Mouse (Mus musculus) lung, postnatal 14 days (tissue): ENCODE measurements around the gene Lrrk2.

Experiments
- DNase-seq: peaks from one replicate; pipeline ENCODE4 v3.0.0; 2021

Lrrk2 gene

GRCm38 (mm10) chr15:91672645-91673568 is at the start of gene Lrrk2:
Lrrk2 (plus strand) TSS chr15:91673175.
- DNase-seq, result peak; percentile 92

GRCm38 (mm10) chr15:91624475-91624874 is 48.5 kb upstream of the Lrrk2 start:
- DNase-seq, result no peak

- no peak for DNase-seq
Observed at GRCm38 (mm10) chr15:91629137-91629536, 43.8 kb upstream of the Lrrk2 start.

DNA sequence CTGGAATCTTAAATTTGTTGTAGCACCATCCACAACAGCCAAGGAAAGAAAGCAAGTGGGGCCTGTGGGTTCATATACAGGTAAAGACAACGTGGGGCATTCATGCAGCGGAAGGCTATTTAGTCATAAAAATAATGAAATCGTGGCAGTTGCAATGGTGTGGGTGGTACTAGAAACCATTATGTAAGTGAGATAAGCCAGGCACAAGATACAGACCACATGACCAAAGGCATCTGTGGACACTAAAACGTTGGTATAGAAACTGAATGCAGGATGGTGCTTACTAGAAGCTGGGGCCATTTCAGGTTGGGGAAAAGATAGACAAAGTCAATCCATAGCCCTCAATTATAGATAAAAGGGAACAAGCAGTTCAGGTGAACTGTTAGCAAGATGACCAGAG is 40.5 kb upstream of the Lrrk2 start:
- no peak for DNase-seq

GRCm38 (mm10) chr15:91633051-91633450 is 39.9 kb upstream of the Lrrk2 start:
- DNase-seq, result no peak

DNA sequence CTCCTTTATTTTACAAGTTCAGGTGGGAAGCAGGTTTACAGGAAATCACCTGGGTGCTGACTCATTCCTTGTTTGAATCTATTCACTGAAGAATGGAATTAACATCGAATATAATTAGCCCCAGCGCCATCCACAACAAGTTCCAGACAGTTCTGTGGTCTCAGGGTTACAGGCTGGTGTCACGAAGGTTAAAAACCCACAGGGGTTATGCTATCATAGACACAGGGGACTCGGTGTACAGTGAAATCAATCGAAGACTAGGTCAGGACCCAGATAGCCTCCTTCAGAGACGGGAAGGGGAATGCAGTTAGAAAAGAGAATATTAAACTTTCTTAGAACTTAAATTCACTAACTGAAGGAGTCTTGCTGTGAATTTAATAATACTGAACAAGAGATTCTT is 39.2 kb upstream of the Lrrk2 start:
- DNase-seq, result no peak

DNA sequence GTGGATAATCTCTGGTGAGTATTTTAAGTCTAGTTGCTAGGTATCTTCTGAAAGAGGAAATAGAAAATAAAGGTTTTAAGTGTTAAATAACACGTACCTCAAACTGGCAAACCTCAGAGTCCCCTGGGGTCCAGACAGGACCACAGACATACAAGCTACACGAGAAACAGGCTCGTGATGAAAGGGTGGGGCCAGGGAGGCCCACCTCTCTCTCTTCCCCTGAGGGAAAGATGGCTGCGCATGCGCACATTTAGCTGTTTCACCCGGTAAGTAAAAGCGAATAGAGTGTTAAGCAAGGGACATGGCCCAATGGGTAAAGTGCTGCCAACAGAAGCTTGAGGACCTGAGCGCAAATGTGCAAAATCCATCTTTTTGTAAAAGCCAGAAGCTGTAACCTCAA is 38.7 kb upstream of the Lrrk2 start:
- DNase-seq, result no peak

- no peak for DNase-seq
Observed at GRCm38 (mm10) chr15:91641631-91642030, 31.3 kb upstream of the Lrrk2 start.

DNA sequence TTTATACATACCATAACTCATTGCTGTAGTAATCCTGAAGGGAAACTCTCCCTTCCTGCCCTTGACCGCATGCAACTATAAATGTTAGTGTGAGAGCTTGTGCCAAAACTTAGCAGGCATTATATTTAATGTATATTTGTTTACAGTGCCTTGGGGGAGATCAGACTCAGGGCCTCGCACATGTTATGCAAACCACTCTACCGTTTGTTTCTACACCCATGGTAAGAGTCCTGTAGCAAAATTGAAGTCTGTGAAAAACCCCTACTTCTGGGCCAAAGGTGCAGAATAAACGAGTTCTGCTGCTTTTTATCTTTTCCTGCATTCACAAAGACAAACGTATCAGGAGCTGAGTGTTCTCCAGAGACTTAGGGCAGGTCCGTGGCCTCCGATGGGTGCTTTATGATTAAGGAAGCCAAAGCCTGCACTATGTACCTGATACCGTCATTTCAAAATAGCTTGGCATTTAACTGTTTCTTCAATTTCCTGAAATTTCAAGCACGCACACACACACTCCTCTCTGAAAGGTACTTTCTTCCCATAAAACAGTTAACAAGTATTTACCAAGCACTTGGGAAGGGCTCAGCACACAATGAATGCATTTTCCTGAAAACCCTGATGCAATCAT is 30.2 kb upstream of the Lrrk2 start:
- DNase-seq, result no peak

DNA sequence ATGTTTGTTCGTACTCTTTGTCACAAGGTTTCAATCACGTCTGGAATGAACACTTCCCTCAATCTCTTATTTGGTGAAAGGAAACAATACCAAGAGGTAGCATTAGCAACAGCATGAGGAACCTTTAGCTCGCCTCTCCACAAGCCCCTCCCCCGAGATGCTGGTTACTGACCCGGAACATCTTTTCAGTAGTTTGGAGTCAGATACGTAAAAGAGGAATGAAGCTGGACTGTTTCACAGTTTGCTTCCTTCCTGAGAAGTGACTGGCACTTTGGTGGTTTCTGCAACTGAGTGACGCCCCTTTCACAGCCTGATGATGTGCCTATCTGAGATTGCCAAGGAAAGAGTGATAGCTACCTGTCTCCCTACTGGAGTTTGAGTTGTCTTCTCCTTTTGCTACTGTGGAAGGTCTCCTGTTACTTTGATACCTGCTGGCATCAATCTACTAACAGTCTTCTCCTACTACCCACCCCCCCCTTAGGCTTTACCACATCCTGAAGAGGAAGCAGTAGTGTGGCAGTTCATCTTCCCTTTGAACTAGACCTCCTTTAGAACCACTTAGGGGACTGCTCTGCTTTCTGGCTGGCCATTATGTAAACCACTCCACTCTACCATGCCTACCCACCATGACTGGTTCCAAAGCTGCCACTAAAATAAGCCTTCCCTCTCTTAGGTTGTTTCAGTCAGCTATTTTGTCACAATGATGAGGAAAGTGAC is 29.2 kb upstream of the Lrrk2 start:
- DNase-seq, result no peak

DNA sequence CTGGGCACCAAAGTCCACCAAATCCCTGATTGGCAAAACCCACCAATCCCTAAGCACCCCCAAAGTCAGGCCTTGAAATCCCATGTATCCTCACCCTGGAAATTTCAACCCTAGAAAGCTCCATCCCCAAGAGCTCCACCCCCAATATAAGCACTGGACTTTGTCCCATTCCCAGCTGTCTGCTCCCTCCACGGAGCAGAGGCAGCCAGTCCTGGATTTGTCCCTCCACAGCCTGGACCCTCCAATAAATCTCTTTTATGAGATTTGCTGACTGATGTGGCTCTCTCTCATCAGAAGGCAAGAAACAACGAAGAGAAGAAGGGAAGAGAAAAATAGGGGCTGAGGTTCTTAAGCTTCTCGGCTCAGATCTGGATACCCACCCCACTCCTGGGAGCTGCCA is 22.7 kb upstream of the Lrrk2 start:
- DNase-seq, result no peak

- no peak for DNase-seq
Observed at GRCm38 (mm10) chr15:91651493-91651892, 21.5 kb upstream of the Lrrk2 start.

GRCm38 (mm10) chr15:91658227-91658626 is 14.7 kb upstream of the Lrrk2 start:
- DNase-seq, result no peak

DNA sequence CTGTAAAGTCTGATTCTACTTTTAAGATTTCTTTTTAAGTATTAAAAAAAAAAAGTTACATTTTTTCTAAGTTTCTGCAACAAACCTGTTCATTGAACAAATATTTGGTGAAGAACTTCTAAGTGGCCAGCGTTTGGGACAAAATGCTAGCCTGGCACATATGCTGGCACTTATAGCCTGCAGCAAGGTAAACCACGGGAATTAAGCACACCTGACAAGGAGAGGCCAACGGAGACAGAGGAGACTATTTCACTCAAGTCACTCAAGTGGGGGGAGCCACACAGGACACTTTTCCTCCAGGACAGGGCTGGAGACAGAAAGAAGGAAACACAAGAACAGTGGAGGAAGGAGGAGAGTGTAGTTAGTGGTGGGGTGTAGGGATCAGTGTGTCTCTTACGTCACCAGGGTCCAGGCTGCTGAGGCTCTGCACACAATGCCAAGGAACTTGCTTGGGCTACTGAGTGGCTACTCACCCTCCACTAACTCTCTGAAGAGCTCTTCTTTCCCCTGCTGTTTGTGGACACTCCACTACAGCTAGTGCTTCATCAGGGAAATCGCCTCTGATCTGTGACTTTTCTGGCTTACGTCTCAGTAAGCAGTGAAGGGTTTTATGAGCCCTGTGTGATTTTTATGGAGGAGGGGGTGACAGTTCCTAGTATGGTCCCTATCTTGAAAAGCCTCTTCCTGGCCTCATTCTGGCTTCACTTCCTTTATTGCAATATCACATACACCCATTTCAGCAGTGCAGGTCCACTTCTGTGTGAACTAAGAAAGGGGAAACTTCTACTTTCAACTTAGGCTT is 12.5 kb upstream of the Lrrk2 start:
- DNase-seq, result no peak

GRCm38 (mm10) chr15:91661079-91661369 is 12.0 kb upstream of the Lrrk2 start:
- no peak for DNase-seq

DNA sequence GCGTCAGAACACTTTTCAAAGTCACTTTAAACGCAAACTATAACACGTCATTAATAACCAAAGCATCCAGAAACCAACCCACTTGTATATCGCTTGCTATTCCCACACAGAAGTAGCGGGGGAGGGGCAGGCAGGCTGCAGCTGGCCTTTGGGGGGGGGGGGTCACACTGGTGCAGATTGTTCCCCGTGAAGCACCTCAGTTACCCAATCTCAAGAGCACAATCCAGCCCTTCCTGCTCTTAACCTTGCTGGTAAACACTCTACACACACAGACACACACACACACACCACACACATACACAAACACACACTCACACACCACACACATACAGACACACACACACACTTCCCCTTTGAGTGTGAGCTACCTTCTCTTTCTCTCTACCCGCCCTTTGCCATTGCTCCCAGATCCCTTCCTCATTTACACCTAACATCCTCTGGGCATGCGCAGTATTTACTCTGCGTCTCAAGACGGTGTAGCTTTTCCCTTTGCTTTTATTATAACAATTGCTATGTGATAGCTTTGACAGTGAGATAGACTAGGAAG is 8.3 kb upstream of the Lrrk2 start:
- peak; percentile 60 for DNase-seq

DNA sequence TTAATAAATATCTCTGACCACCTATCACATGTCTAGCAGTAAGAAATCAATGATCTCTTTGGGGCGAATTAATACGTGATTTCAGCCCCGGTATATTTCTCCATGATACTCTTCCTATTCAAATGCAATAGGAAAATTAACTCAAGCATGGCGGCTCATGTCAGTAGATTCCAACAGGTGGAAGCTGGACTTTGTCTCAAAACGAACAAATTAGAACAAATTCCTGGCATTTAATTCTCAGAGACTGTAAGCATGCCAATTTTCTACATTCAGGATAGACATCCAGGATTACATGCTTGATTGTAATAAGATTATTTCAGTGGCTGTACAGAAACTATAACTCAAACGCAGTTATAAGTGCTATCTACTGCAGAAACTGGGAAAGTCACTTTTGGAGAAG is 7.4 kb upstream of the Lrrk2 start:
- DNase-seq, result no peak

GRCm38 (mm10) chr15:91671216-91671615 is 1.8 kb upstream of the Lrrk2 start:
- no peak for DNase-seq

- DNase-seq, result no peak
Observed at GRCm38 (mm10) chr15:91671987-91672386, 988 bp upstream of the Lrrk2 start.

GRCm38 (mm10) chr15:91673569-91673905 is 562 bp downstream of the Lrrk2 start:
- no peak for DNase-seq

DNA sequence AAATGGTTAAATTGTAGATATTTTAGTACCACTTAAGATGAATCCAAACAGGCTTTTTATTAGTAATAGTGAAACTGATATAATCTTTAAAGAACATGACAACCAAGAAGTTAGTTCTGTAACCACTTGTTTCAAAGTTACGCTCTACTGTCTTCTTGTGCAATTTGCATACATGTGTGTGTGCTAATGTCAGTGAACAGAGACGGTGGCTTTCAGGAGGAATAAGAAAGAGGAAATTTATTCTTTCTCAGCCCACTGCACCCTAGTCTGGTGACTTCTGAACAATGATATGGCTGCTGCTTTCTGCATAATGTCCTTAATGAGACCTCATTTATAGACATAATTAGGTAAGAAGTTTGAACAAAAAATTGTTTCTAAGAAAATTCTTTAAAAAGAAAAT is 7.1 kb downstream of the Lrrk2 start:
- no peak for DNase-seq

DNA sequence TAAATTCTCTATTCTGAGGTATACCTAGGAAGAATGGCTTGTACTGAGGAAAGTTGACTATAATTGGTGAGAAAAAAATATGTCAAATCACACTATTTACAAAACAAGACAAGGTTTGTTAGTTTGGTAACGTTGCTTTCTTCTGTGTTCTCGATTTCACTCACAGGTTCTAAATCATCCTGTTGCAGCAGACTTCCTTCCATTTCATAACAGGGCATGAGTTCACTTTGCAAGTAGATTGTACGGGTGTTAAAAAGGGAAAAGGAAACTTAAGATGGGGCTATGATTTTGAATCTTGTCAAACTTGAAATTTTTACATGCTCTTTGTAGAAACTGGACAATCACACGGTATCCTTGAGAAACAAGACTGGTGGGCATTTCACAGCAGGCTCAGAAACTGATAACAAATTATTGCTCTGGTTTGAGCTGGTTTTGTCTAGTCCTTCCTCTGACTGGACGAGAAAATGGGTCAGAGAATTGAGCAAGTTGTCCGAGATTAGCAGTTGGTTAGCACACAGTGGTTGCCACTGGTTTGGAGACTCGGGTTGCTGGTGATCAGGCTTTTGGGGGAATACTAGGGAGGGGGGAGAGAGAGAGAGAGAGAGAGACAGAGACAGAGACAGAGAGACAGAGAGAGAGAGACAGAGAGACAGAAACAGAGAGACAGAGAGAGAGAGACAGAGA is 13.0 kb downstream of the Lrrk2 start:
- no peak for DNase-seq
